Mouse (Mus musculus): ENCODE results near the gene Lsm6. TPM values are rescaled to one million over a fixed set of nuclear protein-coding genes. Genes with fewer than 3 reads are reported as not detected.

Lsm6 gene
- polyA plus RNA-seq, 1 experiment from 2014 or later = 212 TPM

- H3K27me3 ChIP-seq (replicated peaks) = no peaks in the 10 kb centered on the region
- H3K9ac ChIP-seq = no peak overlapping the region
- no peak overlapping the region for H3K4me2 ChIP-seq
- no peak overlapping the region for H3K27ac ChIP-seq
- 93% methylated on average over 6 of the region's 6 CpGs for WGBS
- no peak for ATAC-seq (ENCODE audit: insufficient read depth, low FRiP score, low read depth)
- no peak overlapping the region for H3K4me3 ChIP-seq (replicated peaks)
- no peaks in the 10 kb centered on the region for H3K9me3 ChIP-seq
- H3K36me3 ChIP-seq = 0 out of 2 replicates have a peak, but pooled peaks cover 5% of the 10 kb centered on the region
- H3K4me1 ChIP-seq = no peaks in the 10 kb centered on the region
These were observed 19.7 kb downstream of the Lsm6 start for GRCm38 (mm10) chr8:78801201-78801600.

- no peak for ATAC-seq (ENCODE audit: insufficient read depth, low FRiP score, low read depth)
These were observed 22.3 kb downstream of the Lsm6 start for GRCm38 (mm10) chr8:78798671-78799070.

GRCm38 (mm10) chr8:78797985-78798384 is 23.0 kb downstream of the Lsm6 start:
- no peak overlapping the region for H3K4me2 ChIP-seq
- no peaks in the 10 kb centered on the region for H3K27me3 ChIP-seq (replicated peaks)
- no peak overlapping the region for H3K27ac ChIP-seq
- no peak overlapping the region for H3K4me3 ChIP-seq (replicated peaks)
- H3K36me3 ChIP-seq = no peaks in the 10 kb centered on the region
- ATAC-seq (ENCODE audit: insufficient read depth, low FRiP score, low read depth) = no peak
- WGBS = 76% methylated on average over 7 of the region's 7 CpGs
- H3K4me1 ChIP-seq = no peaks in the 10 kb centered on the region
- H3K9ac ChIP-seq = no peak overlapping the region
- no peaks in the 10 kb centered on the region for H3K9me3 ChIP-seq

More at GRCm38 (mm10) chr8:78798671-78799070, 22.3 kb downstream of the Lsm6 start:
- no peaks in the 10 kb centered on the region for H3K9me3 ChIP-seq
- no peaks in the 10 kb centered on the region for H3K36me3 ChIP-seq
- no peaks in the 10 kb centered on the region for H3K4me1 ChIP-seq
- no peak overlapping the region for H3K9ac ChIP-seq
- H3K27me3 ChIP-seq (replicated peaks) = no peaks in the 10 kb centered on the region
- no peak overlapping the region for H3K4me3 ChIP-seq (replicated peaks)
- no peak overlapping the region for H3K27ac ChIP-seq
- H3K4me2 ChIP-seq = no peak overlapping the region
- WGBS = 71% methylated on average over 3 of the region's 3 CpGs

GRCm38 (mm10) chr8:78793231-78793630 is 27.7 kb downstream of the Lsm6 start:
- no peak for ATAC-seq (ENCODE audit: insufficient read depth, low FRiP score, low read depth)
- no peaks in the 10 kb centered on the region for H3K9me3 ChIP-seq
- no peak overlapping the region for H3K9ac ChIP-seq
- H3K27ac ChIP-seq = no peak overlapping the region
- H3K36me3 ChIP-seq = no peaks in the 10 kb centered on the region
- 58% methylated on average over 4 of the region's 4 CpGs for WGBS
- no peaks in the 10 kb centered on the region for H3K4me1 ChIP-seq
- H3K4me3 ChIP-seq (replicated peaks) = no peak overlapping the region
- H3K4me2 ChIP-seq = no peak overlapping the region
- no peaks in the 10 kb centered on the region for H3K27me3 ChIP-seq (replicated peaks)

- Histone ChIP-seq H3K4me2 (no peak overlapping the region), H3K4me1 (no peaks in the 10 kb centered on the region), H3K4me3 (replicated peaks) (no peak overlapping the region), H3K27me3 (replicated peaks) (no peaks in the 10 kb centered on the region), H3K36me3 (no peaks in the 10 kb centered on the region), H3K9ac (no peak overlapping the region), H3K27ac (no peak overlapping the region), H3K9me3 (no peaks in the 10 kb centered on the region)
- ATAC-seq (ENCODE audit: insufficient read depth, low FRiP score, low read depth) = no peak
- WGBS = 87% methylated on average over 9 of the region's 9 CpGs
These were observed 44.1 kb downstream of the Lsm6 start for GRCm38 (mm10) chr8:78776816-78777215.

GRCm38 (mm10) chr8:78771256-78771655 is 49.7 kb downstream of the Lsm6 start:
- WGBS = 60% methylated on average over 7 of the region's 7 CpGs
- H3K27me3 ChIP-seq (replicated peaks) = no peaks in the 10 kb centered on the region
- ATAC-seq (ENCODE audit: insufficient read depth, low FRiP score, low read depth) = no peak
- no peak overlapping the region for H3K4me2 ChIP-seq
- no peaks in the 10 kb centered on the region for H3K36me3 ChIP-seq
- H3K9me3 ChIP-seq = no peaks in the 10 kb centered on the region
- H3K9ac ChIP-seq = no peak overlapping the region
- no peaks in the 10 kb centered on the region for H3K4me1 ChIP-seq
- no peak overlapping the region for H3K4me3 ChIP-seq (replicated peaks)
- H3K27ac ChIP-seq = no peak overlapping the region

GRCm38 (mm10) chr8:78770584-78770983 is 50.4 kb downstream of the Lsm6 start:
- H3K27ac ChIP-seq = no peak overlapping the region
- no peaks in the 10 kb centered on the region for H3K9me3 ChIP-seq
- H3K4me1 ChIP-seq = no peaks in the 10 kb centered on the region
- no peak overlapping the region for H3K4me2 ChIP-seq
- H3K36me3 ChIP-seq = no peaks in the 10 kb centered on the region
- no peak overlapping the region for H3K9ac ChIP-seq
- H3K27me3 ChIP-seq (replicated peaks) = no peaks in the 10 kb centered on the region
- WGBS = 89% methylated on average over 3 of the region's 3 CpGs
- H3K4me3 ChIP-seq (replicated peaks) = no peak overlapping the region
- ATAC-seq (ENCODE audit: insufficient read depth, low FRiP score, low read depth) = no peak

GRCm38 (mm10) chr8:78765556-78765955 is 55.4 kb downstream of the Lsm6 start:
- Histone ChIP-seq H3K36me3 (no peaks in the 10 kb centered on the region), H3K27me3 (replicated peaks) (no peaks in the 10 kb centered on the region), H3K9ac (no peak overlapping the region), H3K27ac (no peak overlapping the region), H3K4me3 (replicated peaks) (no peak overlapping the region), H3K4me2 (no peak overlapping the region), H3K4me1 (no peaks in the 10 kb centered on the region), H3K9me3 (no peaks in the 10 kb centered on the region)
- no peak for ATAC-seq (ENCODE audit: insufficient read depth, low FRiP score, low read depth)
- 93% methylated on average over 1 of the region's 1 CpGs for WGBS

GRCm38 (mm10) chr8:78764976-78765375 is 56.0 kb downstream of the Lsm6 start:
- H3K9me3 ChIP-seq = no peaks in the 10 kb centered on the region
- H3K36me3 ChIP-seq = no peaks in the 10 kb centered on the region
- H3K4me2 ChIP-seq = no peak overlapping the region
- ATAC-seq (ENCODE audit: insufficient read depth, low FRiP score, low read depth) = no peak
- H3K27ac ChIP-seq = no peak overlapping the region
- H3K27me3 ChIP-seq (replicated peaks) = no peaks in the 10 kb centered on the region
- H3K4me1 ChIP-seq = no peaks in the 10 kb centered on the region
- H3K4me3 ChIP-seq (replicated peaks) = no peak overlapping the region
- H3K9ac ChIP-seq = no peak overlapping the region

- no peak overlapping the region for H3K9ac ChIP-seq
- no peak overlapping the region for H3K4me3 ChIP-seq (replicated peaks)
- H3K4me1 ChIP-seq = no peaks in the 10 kb centered on the region
- no peaks in the 10 kb centered on the region for H3K27me3 ChIP-seq (replicated peaks)
- no peaks in the 10 kb centered on the region for H3K36me3 ChIP-seq
- ATAC-seq (ENCODE audit: insufficient read depth, low FRiP score, low read depth) = no peak
- H3K27ac ChIP-seq = no peak overlapping the region
- H3K9me3 ChIP-seq = no peaks in the 10 kb centered on the region
- no peak overlapping the region for H3K4me2 ChIP-seq
These were observed 61.8 kb downstream of the Lsm6 start for GRCm38 (mm10) chr8:78759139-78759538.

- H3K4me3 ChIP-seq (replicated peaks) = no peak overlapping the region
- ATAC-seq (ENCODE audit: insufficient read depth, low FRiP score, low read depth) = no peak
- WGBS = 88% methylated on average over 4 of the region's 4 CpGs
- H3K9me3 ChIP-seq = no peaks in the 10 kb centered on the region
- 0 out of 2 replicates have a peak, but pooled peaks cover 4% of the 10 kb centered on the region for H3K4me1 ChIP-seq
- H3K27me3 ChIP-seq (replicated peaks) = no peaks in the 10 kb centered on the region
- no peak overlapping the region for H3K9ac ChIP-seq
- no peak overlapping the region for H3K4me2 ChIP-seq
- no peak overlapping the region for H3K27ac ChIP-seq
- no peaks in the 10 kb centered on the region for H3K36me3 ChIP-seq
These were observed 66.0 kb downstream of the Lsm6 start for GRCm38 (mm10) chr8:78754986-78755385.
